Mouse (Mus musculus) B cell, adult 2 months (primary cell): ENCODE measurements at regions not wholly inside any gene's neighbourhood (a gene's known extent, or its start where the extent isn't known, plus 50 kb on each side); places are given as distances from the start of the nearest gene placed in this dataset.

Experiments
- DNase-seq, 2 experiments: peaks; one replicate each; pipeline ENCODE4 v3.0.0; 2022

DNA sequence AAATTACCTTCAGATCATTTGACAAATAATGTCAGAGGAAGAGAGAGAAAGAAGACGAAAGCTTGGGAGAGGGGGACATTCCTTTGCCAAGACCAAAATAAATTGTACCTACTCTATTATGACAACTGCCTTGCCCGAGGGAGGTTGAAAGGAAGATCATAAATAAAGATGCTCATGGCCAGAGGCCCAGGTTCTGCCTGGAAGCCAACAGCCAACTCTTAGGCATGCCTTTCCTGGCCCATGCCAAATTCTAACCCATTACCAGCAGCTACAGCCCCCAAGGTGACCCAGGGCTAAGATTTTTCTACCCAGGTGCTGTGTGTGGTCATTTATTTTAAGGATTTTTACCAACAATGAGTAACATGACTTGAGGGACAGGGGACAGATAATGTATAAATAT, 54.9 kb downstream of the Cbln1 start:
- no peak for DNase-seq

DNA sequence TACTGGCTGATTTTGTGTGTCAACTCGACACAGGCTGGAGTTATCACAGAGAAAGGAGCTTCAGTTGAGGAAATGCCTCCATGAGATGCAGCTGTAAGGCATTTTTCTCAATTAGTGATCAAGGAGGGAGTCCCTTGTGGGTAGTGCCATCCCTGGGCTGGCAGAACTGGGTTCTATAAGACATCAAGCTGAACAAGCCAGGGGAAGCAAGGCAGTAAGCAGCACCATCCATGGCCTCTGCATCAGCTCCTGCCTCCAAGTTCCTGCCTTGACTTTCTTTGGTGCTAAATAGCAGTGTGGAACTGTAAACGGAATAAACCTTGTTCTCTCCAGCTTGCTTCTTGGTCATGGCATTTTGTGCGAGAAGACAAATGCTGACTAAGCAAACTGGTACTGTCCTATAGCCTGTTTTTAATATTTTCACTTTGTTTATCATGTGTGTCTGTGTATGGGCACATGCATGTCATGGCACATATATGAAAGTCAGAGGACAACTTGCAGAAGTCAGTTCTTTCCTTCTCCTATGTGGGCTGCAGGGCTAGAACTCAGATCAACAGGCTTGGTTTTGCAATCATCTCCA, 57.3 kb downstream of the Cbln1 start:
- no peak for DNase-seq

DNA sequence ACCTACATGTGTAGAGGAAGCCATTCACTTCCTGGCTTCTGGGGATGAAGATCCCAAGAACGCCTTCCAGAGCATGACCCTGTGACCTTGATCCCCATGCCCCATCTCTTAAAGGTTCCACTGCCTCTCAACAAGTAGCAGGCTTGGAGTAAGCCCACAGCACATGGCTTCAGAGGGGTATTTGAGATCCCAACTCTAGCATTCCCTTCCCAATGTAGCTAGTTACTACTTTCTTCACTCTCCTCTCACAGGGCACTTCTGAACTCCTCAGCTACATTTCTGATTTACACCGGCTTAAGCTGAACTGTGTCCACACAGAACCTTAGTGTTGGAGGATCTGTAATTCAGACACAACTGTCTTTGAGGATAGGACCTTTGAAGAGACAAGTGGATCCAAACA, 83.4 kb downstream of the Cbln1 start:
- no peak for DNase-seq

DNA sequence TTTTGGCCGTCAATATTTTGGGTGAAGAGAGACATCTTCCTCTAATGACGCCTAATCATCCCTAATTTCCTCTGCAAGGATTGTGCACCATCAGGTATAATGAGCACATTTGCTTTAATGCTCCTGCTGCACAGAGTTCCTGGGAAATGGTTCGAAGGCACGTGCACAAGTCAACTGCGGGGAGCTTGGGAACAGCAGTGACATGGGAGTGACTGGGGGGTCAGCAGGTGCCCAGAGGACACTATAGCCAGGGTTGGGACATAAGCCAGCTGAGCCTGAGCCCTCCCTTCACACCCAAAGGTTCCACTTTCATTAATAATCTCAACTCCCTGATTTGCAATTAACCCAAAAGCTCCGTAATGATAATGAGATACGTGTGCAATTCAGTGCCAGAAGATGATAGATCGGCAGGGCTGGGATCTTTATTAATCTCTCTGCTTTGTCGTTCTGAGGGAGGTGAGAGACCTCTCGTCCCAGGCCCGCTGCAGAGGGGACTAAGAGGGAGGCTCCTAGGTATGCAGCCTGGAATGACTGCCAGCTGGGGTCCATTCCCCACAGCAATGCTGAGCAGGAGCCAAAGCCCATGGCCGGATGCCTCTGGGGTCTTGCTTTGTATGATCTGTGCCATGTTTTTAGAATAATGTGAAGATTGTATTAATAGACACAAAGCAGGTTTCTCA, 88.7 kb downstream of the Cbln1 start:
- DNase-seq = no peak

DNA sequence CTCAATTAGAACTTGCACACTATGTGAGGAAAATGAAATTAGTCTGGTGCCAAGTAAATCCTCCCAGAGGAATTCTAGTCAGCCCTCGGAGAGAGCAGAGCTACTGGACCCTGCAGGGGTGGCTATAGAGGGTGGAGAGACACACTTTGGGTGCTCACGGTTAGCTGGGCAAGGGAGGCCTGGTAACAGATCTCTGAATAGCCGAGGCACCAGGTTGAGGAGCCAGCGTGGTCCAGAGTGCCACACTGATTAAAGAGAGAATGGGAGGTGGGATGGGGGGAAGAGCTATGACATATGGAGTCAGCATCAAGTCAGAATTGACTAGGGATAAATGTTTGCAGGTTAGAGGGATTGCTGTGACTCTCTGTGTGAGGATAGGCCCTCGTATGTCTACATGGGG, 90.1 kb downstream of the Cbln1 start:
- no peak for DNase-seq

DNA sequence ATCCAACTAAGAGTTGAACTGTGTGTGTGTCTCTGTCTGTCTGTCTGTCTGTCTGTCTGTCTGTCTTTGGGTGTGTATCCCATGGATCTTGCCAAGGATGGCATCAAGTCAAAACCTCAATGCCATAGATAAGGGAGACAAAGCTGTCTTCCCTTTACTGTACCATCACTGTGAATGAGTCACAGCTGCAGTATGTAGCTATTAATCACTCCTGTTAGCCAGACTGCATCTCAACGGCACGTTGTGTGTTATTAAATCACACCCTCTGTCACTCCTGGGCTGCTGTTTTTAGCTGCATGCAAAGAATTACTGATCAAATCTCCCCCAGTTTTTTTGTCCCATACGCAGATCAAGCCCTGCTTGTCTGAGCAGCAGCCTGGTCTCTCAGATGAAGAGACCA, 91.6 kb downstream of the Cbln1 start:
- DNase-seq = no peak

DNA sequence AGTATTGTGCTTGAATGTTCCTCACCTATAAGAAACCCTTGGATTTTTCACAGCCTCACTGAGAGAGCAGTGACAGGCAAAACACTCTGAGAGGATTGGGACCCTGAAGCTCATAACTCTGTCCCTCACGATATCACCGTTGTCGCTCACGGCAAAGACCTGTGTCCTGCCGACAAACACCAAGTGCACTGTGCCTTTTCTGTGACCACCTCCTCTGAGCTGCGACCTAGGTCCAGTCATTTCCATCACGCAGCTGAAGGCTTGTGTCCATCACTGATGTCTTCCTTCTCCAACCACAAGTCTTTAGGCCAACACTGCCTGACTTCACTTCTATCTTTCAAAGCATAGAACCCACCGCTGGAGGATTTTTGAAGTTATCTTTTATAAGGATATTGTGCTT, 93.1 kb downstream of the Cbln1 start:
- no peak for DNase-seq

DNA sequence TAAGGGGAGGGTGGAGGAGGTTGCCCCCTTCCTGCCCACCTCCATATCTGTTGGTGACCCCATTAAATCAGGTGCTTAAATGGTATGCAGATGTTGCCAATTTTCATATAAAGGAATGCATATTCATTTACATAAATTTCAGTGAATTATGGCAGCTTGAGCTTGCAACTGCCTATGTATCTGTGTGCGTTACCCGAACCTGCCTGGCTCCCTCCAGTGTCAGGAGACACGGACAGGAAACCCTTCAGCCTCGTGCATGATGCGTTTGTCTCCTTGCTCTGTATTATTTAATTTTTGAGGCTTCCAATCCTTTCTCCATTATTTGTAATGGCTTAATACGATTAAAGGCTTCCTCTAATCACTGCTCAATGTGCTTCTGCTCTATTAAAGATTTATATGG, 98.4 kb downstream of the Cbln1 start:
- DNase-seq = no peak

DNA sequence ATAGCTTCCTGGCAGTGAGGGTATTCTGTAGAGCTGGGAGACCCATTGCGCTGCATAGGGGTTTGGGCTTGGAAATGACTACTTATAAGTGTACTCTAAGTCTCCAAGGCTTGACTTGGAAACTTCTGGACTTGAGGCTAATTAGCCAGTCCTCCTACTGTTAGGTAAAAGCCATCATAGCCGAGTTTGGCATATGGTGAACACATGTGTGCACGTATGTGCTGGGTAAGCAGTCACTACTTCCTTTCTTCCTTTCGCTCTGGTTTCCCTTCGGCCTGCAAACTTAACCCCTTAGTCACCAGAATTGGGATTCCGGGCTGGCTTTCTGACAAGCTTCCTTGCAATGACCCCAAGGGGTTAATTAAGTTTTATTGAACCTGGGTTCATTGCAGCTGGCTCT, 98.9 kb downstream of the Cbln1 start:
- DNase-seq = no peak

DNA sequence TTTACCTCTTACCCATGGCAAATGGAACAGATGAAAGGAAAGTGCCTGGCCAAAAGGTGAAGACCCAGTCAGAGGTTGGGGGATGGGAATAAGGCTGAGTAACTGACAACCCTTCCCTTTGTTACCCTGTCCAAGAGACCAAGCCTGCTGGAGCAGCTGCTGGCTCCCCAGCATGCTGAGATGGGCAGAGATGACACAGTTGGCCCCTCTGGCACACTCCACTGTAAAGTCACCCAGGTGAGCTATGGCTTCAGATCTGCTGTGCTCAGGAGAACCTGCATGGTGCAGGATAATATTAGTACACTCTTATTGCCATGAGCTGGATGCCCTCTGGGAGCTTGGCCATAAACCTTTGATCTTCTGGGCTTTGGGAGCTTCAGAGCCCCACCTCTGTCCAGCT, 100.3 kb downstream of the Cbln1 start:
- no peak for DNase-seq

DNA sequence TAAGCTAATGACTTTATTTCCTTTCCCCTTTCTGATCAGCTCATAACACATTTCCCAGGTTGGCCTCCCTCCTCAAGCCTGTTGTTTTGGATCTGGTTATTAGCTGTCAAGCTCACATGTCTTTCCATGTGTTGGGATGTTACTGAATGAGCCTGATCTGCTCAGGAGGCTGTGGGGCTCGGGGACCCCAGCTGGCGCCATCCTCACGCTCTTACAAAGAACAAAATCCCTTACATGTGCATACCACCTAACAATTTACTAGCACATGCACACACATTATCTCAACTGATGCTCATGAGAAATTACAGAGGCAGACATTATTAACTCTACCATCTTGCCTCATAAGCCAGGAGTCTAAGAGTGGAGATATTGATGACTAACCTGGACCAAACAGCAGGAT, 102.2 kb downstream of the Cbln1 start:
- DNase-seq = no peak

DNA sequence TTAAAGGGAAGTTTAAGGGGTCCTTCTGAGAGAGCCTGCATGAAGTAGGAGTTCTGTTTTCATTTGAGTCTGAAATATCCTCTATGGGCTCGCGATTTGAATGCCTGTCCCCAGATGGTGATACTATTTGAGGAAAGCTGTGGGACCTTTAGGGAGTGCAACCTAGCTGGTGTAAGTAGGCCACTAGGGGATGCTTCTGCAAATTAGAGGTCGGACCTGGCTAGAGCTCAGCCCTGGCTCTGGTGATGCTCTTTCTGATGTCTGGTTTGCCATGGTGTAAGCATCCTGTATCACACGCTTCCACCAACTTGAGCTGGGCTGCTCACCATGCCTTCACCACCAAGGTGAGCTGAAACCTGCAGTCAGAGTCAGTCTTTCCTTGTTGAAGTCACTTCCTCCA, 121.9 kb downstream of the Cbln1 start:
- DNase-seq = no peak

DNA sequence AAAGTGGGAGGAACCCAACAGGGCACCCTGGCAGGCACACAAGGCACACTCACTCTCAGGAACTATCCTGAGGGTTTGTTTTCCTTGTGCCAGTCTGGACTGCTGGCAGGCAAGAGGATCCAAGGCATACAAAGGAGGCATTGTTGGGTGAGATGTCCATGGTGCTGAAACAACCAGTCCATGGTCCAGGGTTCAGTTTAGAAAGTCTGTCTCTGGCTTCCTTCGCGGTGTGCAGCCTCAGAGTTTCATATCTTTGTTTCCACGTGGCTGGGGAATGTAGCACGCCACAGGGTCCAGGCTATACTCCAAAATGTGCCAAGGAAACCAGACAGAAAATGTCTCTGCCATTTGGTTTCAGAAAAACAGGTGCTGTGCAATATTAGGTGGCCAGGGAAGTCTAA, 122.6 kb downstream of the Cbln1 start:
- no peak for DNase-seq

DNA sequence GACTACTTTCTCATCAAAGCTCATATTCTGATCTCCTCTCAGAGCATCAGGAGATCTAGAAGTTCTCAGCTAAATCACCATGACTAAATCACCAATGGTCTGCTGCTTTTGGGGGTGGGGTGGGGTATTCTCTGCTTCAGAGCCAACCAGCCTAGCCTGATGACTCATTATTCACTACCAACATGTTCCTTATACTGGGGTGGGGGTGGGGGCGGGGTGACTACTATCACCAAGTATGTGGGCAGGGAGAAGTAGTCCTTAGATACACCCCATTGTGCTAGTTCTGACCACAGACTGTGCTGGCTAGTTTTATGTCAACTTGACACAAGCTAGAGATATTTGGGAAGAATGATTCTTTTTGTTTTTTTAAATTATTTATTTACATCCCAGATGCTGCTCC, 143.0 kb downstream of the Cbln1 start:
- DNase-seq = no peak

DNA sequence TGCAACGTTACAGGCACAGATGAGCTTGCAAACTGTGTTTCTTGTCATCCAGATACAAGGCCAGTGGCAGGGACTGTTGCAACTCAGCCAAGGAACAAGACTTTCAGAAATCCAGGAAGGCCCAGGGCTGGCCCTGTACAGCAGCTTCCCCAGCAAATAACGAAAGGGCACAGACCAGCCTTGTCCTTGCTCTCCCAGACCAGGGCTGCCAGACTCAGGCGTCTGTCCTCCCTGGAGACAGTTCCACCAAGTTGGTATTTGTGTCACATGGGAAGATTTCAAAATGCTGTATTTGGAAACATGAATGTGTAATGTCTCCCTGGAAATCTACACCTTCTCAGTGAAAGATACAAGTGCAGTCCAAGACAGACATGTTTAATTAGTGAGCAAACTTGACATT, 157.8 kb downstream of the Cbln1 start:
- no peak for DNase-seq

DNA sequence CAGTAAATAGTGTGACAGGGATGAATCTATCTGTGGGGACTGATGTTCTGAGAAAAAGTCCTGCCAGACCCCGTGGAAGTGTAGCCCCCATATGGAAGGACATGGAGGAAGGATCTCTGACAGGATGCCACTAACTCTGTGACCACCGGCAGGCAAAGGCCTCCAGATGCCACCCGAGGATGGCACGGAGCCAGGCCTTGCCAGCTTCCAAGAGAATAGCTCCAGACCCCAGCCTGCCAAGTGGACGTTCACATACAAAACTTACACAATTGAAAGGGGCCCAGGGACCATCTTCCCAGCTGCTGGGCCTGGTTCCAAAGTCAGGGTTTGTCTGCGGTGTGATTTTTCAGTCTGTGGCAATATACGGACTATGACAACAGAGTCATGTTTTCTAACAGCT, 161.1 kb downstream of the Cbln1 start:
- DNase-seq = no peak

DNA sequence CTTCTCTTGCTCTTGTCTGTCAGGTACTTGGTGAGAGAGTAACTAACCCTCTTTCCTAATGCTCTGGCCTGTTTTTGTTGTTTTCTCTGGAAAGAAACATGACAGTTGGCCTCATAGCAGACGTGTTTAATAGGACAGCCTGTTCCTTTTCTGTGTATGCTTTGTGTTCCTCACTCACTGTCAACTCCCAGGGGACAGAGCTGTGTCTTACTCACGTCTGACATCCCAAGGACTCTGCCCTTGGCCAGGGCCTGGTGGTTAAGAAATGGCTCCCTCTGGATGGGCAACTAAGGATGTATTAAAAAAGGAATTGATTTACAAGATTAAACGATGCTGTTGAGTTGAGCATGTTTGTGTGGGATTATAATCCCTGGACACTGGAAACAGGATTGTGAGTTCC, 164.1 kb downstream of the Cbln1 start:
- DNase-seq = no peak

DNA sequence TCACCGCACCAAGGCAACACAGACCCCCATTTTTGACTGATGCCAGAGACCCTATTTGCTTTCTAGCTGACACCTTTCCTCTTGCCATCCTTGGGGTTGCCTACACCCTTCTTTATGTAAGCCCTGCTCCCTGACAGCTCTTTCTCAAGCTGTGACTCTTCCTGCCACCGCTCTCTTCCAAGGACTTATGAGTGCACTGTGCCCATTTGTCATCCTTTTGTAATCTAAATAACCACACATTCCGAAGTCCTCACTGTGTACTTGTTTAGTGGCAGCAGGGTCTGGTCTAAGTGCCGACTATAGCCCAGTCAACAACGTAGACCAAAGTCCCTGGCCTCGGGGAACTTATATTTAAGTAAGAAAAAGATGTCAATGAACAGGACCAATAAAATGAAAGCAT, 167.4 kb downstream of the Cbln1 start:
- no peak for DNase-seq

DNA sequence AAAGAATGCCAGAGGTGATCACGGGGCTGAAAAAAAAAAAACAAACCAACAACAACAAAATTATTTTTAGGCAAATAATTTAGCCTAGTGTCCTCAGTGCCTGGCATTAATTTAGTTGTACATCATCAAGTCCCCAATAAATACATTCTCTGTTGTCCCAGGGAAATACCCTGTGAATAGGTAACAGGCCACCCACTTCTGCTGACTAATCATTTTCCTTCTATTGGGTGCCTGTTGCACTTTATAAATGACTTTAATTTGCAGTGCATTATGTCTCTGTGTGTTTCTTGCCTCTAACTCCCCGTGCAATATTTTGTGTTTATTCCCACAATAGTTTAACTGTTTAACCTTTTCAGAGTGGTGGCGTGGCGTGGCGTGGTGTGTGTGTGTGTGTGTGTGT, 168.9 kb downstream of the Cbln1 start:
- DNase-seq = no peak

DNA sequence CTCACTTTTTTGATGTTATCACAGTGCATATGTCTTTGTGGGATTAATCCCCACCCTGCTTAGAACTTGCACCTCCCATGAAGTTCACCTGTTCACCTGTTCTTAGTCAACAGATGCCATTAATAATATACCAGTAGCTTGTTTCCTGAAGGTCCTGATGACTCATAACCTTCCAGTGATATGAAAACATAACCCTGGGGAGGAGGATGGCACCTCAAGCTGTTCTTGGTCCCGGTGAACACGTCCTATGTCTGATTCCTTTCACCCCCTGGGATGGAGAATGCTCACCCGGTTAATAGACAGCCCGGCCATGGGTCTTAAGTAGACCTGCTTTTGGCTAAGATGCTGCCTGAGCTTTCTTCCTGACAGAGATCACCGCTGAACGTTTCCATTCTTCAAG, 174.6 kb downstream of the Cbln1 start:
- DNase-seq = no peak

DNA sequence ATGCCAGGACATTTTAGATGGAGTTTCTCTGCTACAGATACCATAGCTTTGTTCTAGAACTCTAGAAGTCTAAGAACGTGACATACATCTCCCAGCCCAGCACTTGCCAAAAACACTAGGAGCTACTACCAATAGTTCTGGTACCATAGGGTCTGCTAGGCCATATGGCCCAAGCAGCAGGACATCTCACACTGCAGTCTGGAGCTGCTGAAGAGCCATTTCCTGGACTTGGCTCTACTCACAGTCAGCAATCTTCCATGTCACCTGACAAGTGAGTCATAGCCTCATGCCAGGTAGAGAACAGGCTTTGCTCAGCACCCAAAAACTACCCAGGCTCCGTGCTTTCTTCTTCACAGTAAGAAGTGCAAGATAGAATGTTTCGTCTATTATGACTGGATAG, 175.1 kb downstream of the Cbln1 start:
- DNase-seq = no peak

DNA sequence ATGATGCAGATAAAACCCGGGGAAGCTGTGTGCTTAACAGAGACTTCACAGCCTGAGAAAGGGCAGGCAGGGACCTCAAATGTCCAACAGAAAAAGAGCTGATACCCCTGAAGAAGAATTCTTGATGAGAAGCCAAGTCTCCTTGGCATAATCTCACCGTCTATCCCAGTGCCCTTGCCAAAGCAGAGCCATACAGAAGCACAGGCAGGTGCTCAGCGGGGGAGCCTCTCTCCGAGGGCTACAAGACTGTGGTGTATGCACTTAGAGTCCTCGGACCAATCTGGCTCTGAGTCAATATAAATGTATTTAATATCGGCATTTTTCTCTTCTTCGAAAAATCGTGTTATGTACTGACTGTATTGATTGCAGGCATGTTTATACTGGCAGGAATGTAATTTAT, 186.3 kb downstream of the Cbln1 start:
- no peak for DNase-seq

DNA sequence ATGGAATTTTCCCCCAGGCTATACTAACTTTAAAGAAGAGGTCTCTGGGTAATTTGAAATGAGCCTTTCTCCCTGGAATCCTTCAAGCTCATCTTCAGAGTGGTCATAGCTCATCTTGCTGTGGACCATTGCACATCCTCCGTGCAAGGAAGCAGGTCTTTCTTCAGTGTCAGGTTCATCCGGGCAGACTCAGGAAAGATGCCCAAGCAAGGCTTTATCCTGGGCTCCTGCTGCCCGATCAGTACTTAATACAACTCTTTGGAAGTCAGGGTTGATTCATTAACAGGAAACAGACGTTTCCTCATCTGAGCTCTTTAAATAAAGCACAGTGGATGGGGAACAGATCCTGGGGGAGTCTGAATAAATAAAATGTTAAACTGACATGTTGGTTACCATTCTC, 188.1 kb downstream of the Cbln1 start:
- no peak for DNase-seq

DNA sequence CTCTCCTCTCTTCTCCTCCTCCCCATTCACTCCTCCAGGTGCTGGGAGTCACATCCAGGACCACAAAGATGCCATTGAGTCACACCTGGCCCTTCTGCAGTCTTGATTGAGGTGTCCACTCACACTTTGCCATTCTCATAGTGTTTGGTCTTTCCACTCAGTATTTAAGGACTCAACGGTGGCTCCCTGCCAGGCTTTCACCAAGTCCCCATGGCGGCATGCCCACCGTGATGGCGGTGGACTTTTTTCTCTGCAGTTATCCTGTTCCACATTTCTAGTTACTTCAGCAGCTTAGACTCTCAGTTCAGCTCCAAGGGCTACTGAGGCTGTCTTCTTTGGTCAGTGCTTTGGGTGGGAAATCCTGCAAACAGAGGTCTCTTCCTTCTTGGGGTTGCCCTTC, 189.9 kb downstream of the Cbln1 start:
- DNase-seq = no peak

DNA sequence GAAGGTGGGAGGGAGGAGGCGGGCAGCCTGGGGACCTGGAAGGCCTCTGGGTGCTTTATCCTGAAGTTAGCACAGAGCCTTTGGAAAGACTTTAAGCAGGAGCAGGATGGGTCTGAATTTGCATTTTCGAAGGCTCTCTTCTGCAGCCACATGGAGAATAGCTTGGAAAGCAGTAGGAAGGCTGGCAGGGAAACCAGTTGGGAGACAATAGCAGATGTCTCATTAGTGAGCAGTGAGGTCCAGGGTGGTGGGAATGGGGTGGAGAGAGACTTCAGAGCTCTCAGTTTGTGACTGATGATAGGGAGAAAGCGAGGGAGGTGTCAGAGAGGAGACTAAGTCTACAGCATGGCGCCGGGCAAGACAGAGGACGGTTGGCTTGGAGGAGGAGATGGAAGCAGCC, 199.1 kb downstream of the Cbln1 start:
- no peak for DNase-seq
